Mouse (Mus musculus) embryonic facial prominence, embryonic 11.5 days (tissue): ENCODE measurements around the gene Itgb5. TPM values are rescaled to one million over a fixed set of nuclear protein-coding genes. Genes with fewer than 3 reads are reported as not detected.
A peak's percentile ranks its signal among the peaks of the same experiment; 100 is the strongest.

Source experiments
- ATAC-seq: fragments of 200-750 bp; cut with Nextera tagmentation; replicated peaks from 2 replicates; pipeline ENCODE4 v1.8.0; 2017; ENCODE audit warnings: low read depth; ENCODE audit not compliant: insufficient number of reproducible peaks, low FRiP score, low TSS enrichment
- DNase-seq: peaks from one replicate; pipeline ENCODE4 v3.0.0-alpha.2; 2015; ENCODE audit warnings: low spot score
- H3K27ac ChIP-seq: fragments of 300-500 bp; sonication (generic); replicated peaks from 2 replicates; pipeline ENCODE4 v1.5.1; 2014; ENCODE audit warnings: mild to moderate bottlenecking, low read depth, low read length, control low read depth
- H3K27me3 ChIP-seq: fragments of 300-500 bp; sonication (generic); 2 replicates; pipeline ENCODE4 v1.6.1; 2014; ENCODE audit warnings: mild to moderate bottlenecking, low read length, moderate library complexity, mixed read lengths; ENCODE audit not compliant: control insufficient read depth, insufficient read depth
- H3K36me3 ChIP-seq: fragments of 300-500 bp; sonication (generic); replicated peaks from 2 replicates; pipeline ENCODE4 v1.6.1; 2014; ENCODE audit warnings: low read depth, mild to moderate bottlenecking, low read length, moderate library complexity, mixed read lengths; ENCODE audit not compliant: control insufficient read depth, insufficient read depth
- H3K4me1 ChIP-seq: fragments of 300-500 bp; sonication (generic); 2 replicates; pipeline ENCODE4 v1.6.1; 2014; ENCODE audit warnings: low read length, mixed read lengths; ENCODE audit not compliant: control insufficient read depth, insufficient read depth
- H3K4me2 ChIP-seq: fragments of 300-500 bp; sonication (generic); 2 replicates; pipeline ENCODE4 v1.6.1; 2014; ENCODE audit warnings: low read depth, mild to moderate bottlenecking, control low read depth, low read length, moderate library complexity
- H3K4me3 ChIP-seq: fragments of 300-500 bp; sonication (generic); 2 replicates; pipeline ENCODE4 v1.5.1; 2014; ENCODE audit warnings: low read depth, low read length, control low read depth
- H3K9ac ChIP-seq: fragments of 300-500 bp; sonication (generic); replicated peaks from 2 replicates; pipeline ENCODE4 v1.6.1; 2014; ENCODE audit warnings: mild to moderate bottlenecking, control low read depth, low read length
- H3K9me3 ChIP-seq: fragments of 300-500 bp; sonication (generic); replicated peaks from 2 replicates; pipeline ENCODE4 v1.6.1; 2016; ENCODE audit warnings: mild to moderate bottlenecking, low read length, inconsistent platforms, mixed read lengths; ENCODE audit not compliant: control insufficient read depth
- WGBS: fragments of 180-500 bp; shearing (Covaris S2); extraction: QIAGEN DNeasy Blood & Tissue Kit; methylation state at CpG from one replicate; pipeline ENCODE4 v1.1.7; 2014; 5-methylcytosine and 5-hydroxymethylcytosine counted together
- polyA plus RNA-seq: library from polyadenylated mRNA; unstranded; fragments of >200 nt; fragmentation: Nextera tagmentation; extraction: Ambion mirVana; gene quantifications from 2 replicates; pipeline ENCODE4 v1.2.1, GENCODE M21; 2014

Itgb5 gene
- polyA plus RNA-seq, 1 experiment from 2014 or later: 80.3 TPM

DNA sequence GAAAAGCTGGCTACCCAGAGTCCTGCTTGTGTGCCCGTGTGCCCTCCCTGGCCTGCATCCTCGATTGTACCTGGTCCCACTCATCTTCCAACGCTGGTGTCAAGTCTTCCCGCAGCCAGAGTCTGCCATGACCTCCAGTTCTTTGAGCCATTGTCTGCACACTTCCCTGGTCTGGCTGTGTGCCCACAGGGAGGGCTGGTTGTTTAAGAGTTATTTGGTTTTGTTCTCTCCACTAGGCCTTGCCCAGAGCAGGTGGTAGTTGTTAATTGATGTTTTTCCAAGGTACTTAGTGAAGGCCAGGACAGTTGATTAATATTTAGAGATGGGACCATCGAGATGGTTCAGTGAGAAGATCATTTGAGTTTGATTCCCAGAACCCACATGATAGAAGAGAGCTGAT is 54.7 kb downstream of the Itgb5 start:
- Histone ChIP-seq H3K27ac (peak overlapping the region; percentile 39; the same call in 1 of the 2 replicates), H3K4me2 (no peak overlapping the region)

GRCm38 (mm10) chr16:33885021-33885471 is 55.6 kb downstream of the Itgb5 start:
- no peak overlapping the region for H3K9ac ChIP-seq
- H3K9me3 ChIP-seq: no peaks in the 10 kb centered on the region
- no peak overlapping the region for H3K27ac ChIP-seq
- DNase-seq (no peak), ATAC-seq (no peak)
- H3K4me3 ChIP-seq: no peak overlapping the region
- WGBS: 70% methylated on average over 11 of the region's 11 CpGs
- peaks cover 8% of the 10 kb centered on the region for H3K4me1 ChIP-seq
- no peaks in the 10 kb centered on the region for H3K27me3 ChIP-seq
- no peaks in the 10 kb centered on the region for H3K36me3 ChIP-seq
- H3K4me2 ChIP-seq: no peak overlapping the region

More for the DNA sequence above, 54.7 kb downstream of the Itgb5 start:
- Histone ChIP-seq H3K4me1 (peaks cover 7% of the 10 kb centered on the region), H3K9me3 (no peaks in the 10 kb centered on the region), H3K9ac (no peak overlapping the region), H3K36me3 (no peaks in the 10 kb centered on the region), H3K27me3 (no peaks in the 10 kb centered on the region), H3K4me3 (no peak overlapping the region)
- DNase-seq (no peak), ATAC-seq (no peak)
- WGBS: 80% methylated on average over 5 of the region's 5 CpGs

GRCm38 (mm10) chr16:33885671-33886328 is 56.3 kb downstream of the Itgb5 start:
- no peak for DNase-seq
- no peak overlapping the region for H3K27ac ChIP-seq
- no peaks in the 10 kb centered on the region for H3K36me3 ChIP-seq
- no peaks in the 10 kb centered on the region for H3K9me3 ChIP-seq
- no peaks in the 10 kb centered on the region for H3K27me3 ChIP-seq
- peaks cover 8% of the 10 kb centered on the region for H3K4me1 ChIP-seq
- H3K9ac ChIP-seq: no peak overlapping the region
- H3K4me3 ChIP-seq: no peak overlapping the region
- no peak overlapping the region for H3K4me2 ChIP-seq
- WGBS: 90% methylated on average over 14 of the region's 14 CpGs
- ATAC-seq: no peak

GRCm38 (mm10) chr16:33886665-33887064 is 57.2 kb downstream of the Itgb5 start:
- Histone ChIP-seq H3K4me2 (no peak overlapping the region), H3K27ac (no peak overlapping the region), H3K27me3 (no peaks in the 10 kb centered on the region), H3K9ac (no peak overlapping the region), H3K4me3 (no peak overlapping the region), H3K4me1 (peaks cover 12% of the 10 kb centered on the region), H3K36me3 (no peaks in the 10 kb centered on the region), H3K9me3 (no peaks in the 10 kb centered on the region)
- no peak for DNase-seq
- WGBS: 25% methylated on average over 6 of the region's 6 CpGs
- no peak for ATAC-seq

GRCm38 (mm10) chr16:33887981-33888380 is 58.5 kb downstream of the Itgb5 start:
- ATAC-seq (no peak), DNase-seq (no peak)
- H3K4me3 ChIP-seq: no peak overlapping the region
- H3K9ac ChIP-seq: no peak overlapping the region
- no peaks in the 10 kb centered on the region for H3K9me3 ChIP-seq
- H3K4me2 ChIP-seq: no peak overlapping the region
- 71% methylated on average over 2 of the region's 2 CpGs for WGBS
- no peaks in the 10 kb centered on the region for H3K36me3 ChIP-seq
- no peaks in the 10 kb centered on the region for H3K27me3 ChIP-seq
- H3K27ac ChIP-seq: no peak overlapping the region
- H3K4me1 ChIP-seq: peaks cover 9% of the 10 kb centered on the region

DNA sequence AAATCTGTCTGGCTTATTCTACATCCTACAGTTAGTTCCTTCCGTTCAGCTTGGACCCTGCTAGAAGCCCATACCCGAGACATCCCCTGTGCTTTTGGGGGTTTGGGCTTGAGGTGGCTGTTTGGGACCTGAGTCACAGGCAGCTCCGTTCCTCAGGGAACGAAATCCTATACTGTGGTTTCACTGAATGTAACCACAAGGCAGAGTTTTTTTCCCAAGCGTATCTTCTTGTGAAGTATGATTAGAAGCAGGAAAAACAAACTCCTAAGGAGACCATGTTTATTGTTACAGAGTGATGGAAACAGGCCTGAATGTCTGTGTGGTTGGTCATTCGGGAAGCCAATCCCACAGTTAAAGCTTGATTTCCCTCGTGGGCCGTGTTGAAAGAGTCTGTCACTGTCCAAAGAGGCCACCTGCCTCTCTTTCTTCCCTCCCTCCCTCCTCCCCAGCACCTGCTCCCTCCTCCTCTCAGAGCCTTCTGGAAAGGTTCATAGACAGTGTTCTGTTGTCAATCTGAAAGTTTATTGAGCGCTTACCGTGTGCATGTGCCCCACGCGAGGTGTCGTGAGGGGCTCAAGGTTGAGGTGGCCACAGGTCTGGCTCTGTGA is 59.6 kb downstream of the Itgb5 start:
- 62% methylated on average over 13 of the region's 13 CpGs for WGBS
- Histone ChIP-seq H3K9me3 (no peaks in the 10 kb centered on the region), H3K27me3 (no peaks in the 10 kb centered on the region), H3K4me2 (no peak overlapping the region), H3K4me3 (no peak overlapping the region), H3K27ac (no peak overlapping the region; the same call in 1 of the 2 replicates), H3K4me1 (peaks cover 9% of the 10 kb centered on the region), H3K9ac (no peak overlapping the region), H3K36me3 (no peaks in the 10 kb centered on the region)
- ATAC-seq: no peak
- no peak for DNase-seq

- 62% methylated on average over 8 of the region's 8 CpGs for WGBS
- H3K36me3 ChIP-seq: no peaks in the 10 kb centered on the region
- H3K9me3 ChIP-seq: no peaks in the 10 kb centered on the region
- no peak overlapping the region for H3K9ac ChIP-seq
- no peak for DNase-seq
- no peak overlapping the region for H3K4me2 ChIP-seq
- H3K27ac ChIP-seq: 0 out of 2 replicates have a peak overlapping the region, but pooled peaks have one; percentile 22
- no peaks in the 10 kb centered on the region for H3K27me3 ChIP-seq
- no peak overlapping the region for H3K4me3 ChIP-seq
- H3K4me1 ChIP-seq: peaks cover 7% of the 10 kb centered on the region; the same call in 1 of the 2 replicates
- no peak for ATAC-seq
Measured at GRCm38 (mm10) chr16:33891099-33891498, 61.6 kb downstream of the Itgb5 start.

DNA sequence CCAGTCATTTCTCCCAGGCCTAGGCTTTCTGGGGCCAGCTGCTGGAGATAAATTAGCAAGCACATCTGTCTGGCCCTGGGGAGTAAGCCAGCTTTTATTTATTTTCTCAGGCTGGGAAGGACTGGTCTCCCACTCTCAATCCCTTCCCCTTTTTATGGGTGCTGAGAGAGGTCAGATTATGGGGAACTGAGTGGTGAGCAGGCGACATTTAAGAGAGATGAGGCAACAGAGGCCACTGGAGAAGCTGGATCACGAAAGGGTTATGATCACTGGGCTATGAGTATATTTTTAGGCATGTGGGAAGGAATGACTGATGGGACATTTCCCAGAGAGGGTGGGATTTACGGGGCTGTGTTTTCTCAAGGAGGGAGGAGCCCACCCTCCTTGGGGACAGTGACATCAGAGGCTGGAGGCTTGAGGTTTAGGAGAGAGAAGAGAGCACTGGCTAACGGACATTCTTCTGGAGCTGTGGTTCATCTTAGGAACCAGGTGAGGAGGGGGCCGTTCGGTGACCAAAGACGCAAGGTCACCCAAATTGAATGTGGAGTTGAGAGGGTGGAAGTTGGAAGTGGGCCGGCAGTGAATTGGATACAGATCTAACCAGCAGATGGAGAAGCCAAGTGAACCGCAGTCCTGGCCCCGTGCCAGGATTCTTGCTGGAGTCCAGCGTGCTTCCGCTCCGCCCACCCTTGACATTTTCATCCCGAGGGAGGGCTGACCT is 62.3 kb downstream of the Itgb5 start:
- DNase-seq (peak; percentile 71), ATAC-seq (0 out of 2 replicates have a peak, but pooled peaks have one; percentile 36)
- Histone ChIP-seq H3K9ac (no peak overlapping the region), H3K9me3 (no peaks in the 10 kb centered on the region), H3K36me3 (no peaks in the 10 kb centered on the region), H3K27ac (no peak overlapping the region), H3K27me3 (no peaks in the 10 kb centered on the region), H3K4me3 (no peak overlapping the region), H3K4me1 (peaks cover 7% of the 10 kb centered on the region; the same call in 1 of the 2 replicates), H3K4me2 (no peak overlapping the region)
- 38% methylated on average over 14 of the region's 14 CpGs for WGBS
